Mouse (Mus musculus) liver, adult 2 months (tissue): Measurements from ENCODE around the gene Slc30a9. TPM values are rescaled to one million over a fixed set of nuclear protein-coding genes. Genes with fewer than 3 reads are reported as not detected.

ENCODE experiments used
- DNase-seq: peaks from one replicate; pipeline ENCODE4 v3.0.0-alpha.2; 2011; ENCODE audit warnings: low read depth, low spot score; ENCODE audit errors: extremely low read depth
- H3K27ac ChIP-seq: fragments of 200-500 bp; replicated peaks from 2 replicates; pipeline ENCODE4 v1.5.1; 2012; ENCODE audit warnings: low read depth, mild to moderate bottlenecking, control low read depth, inconsistent platforms, low read length; ENCODE audit not compliant: insufficient read depth
- H3K27me3 ChIP-seq: fragments of 200-500 bp; 2 replicates; pipeline ENCODE4 v1.6.1; 2012; ENCODE audit warnings: mild to moderate bottlenecking, moderate library complexity, low read length, inconsistent platforms; ENCODE audit not compliant: control insufficient read depth, insufficient read depth
- H3K36me3 ChIP-seq: fragments of 200-500 bp; 2 replicates; pipeline ENCODE4 v1.6.1; 2012; ENCODE audit warnings: low read length, inconsistent platforms; ENCODE audit not compliant: control insufficient read depth, insufficient read depth
- H3K4me1 ChIP-seq: fragments of 200-500 bp; 2 replicates; pipeline ENCODE4 v1.6.1; 2011; ENCODE audit warnings: low read length; ENCODE audit not compliant: control insufficient read depth, insufficient read depth
- H3K4me3 ChIP-seq: fragments of 200-500 bp; 2 replicates; pipeline ENCODE4 v1.5.1; 2011; ENCODE audit warnings: low read depth, mild to moderate bottlenecking, control low read depth, low read length, moderate library complexity; ENCODE audit not compliant: insufficient read depth
- H3K79me2 ChIP-seq: fragments of 200-500 bp; 2 replicates; pipeline ENCODE4 v1.6.1; 2012; ENCODE audit warnings: inconsistent platforms, mild to moderate bottlenecking, low read length, moderate library complexity; ENCODE audit not compliant: control insufficient read depth, insufficient read depth
- H3K9ac ChIP-seq: fragments of 200-500 bp; 2 replicates; pipeline ENCODE4 v1.6.1; 2012; ENCODE audit warnings: low read depth, mild to moderate bottlenecking, control low read depth, inconsistent platforms, low read length
- CTCF ChIP-seq: fragments of 200-500 bp; IDR thresholded peaks from 2 replicates; pipeline ENCODE4 v1.5.1; 2011; ENCODE audit warnings: low read depth, low read length, control low read depth
- POLR2A ChIP-seq: fragments of 200-500 bp; IDR thresholded peaks from 2 replicates; pipeline ENCODE4 v1.6.1; 2011; ENCODE audit warnings: low read length, control low read depth; ENCODE audit not compliant: insufficient read depth; ENCODE audit errors: extremely low read depth
- WGBS: fragments of 180-500 bp; shearing (Covaris S2); methylation state at CpG from one replicate; pipeline ENCODE4 v1.1.7; 2018; 5-methylcytosine and 5-hydroxymethylcytosine counted together
- polyA plus RNA-seq: library from polyadenylated mRNA; depleted of rRNA; stranded (reverse); fragments of >200 nt; gene quantifications from 2 replicates; pipeline ENCODE4 v1.2.3, GENCODE M21; 2012
- total RNA-seq: library from RNA; depleted of rRNA; stranded (reverse); fragments of >200 nt; gene quantifications from 2 replicates; pipeline ENCODE4 v1.2.3, GENCODE M21; 2014

Slc30a9 gene
- total and polyA plus RNA-seq, 2 experiments: 19.2 to 34.8 TPM

GRCm38 (mm10) chr5:67295682-67296081 is 11.1 kb upstream of the Slc30a9 start:
- WGBS: 80% methylated on average over 6 of the region's 6 CpGs
- peaks cover 22% of the 10 kb centered on the region for H3K4me1 ChIP-seq
- H3K9ac ChIP-seq: no peak overlapping the region
- no peak overlapping the region for H3K27ac ChIP-seq
- no peaks in the 10 kb centered on the region for H3K27me3 ChIP-seq
- H3K4me3 ChIP-seq: no peak overlapping the region
- peaks cover 18% of the 10 kb centered on the region for H3K36me3 ChIP-seq
- H3K79me2 ChIP-seq: no peaks in the 10 kb centered on the region
- TF ChIP-seq CTCF (no peak), POLR2A (no peak)
- DNase-seq: no peak

- H3K27me3 ChIP-seq: no peaks in the 10 kb centered on the region
- no peak overlapping the region for H3K4me3 ChIP-seq
- H3K36me3 ChIP-seq: peaks cover 14% of the 10 kb centered on the region
- H3K4me1 ChIP-seq: peaks cover 23% of the 10 kb centered on the region
- no peak for TF ChIP-seq CTCF
- TF ChIP-seq POLR2A: no peak
- peak overlapping the region; percentile 6; the same call in 1 of the 2 replicates for H3K27ac ChIP-seq
- WGBS: 80% methylated on average over 1 of the region's 1 CpGs
- DNase-seq: no peak
- H3K9ac ChIP-seq: no peak overlapping the region
- H3K79me2 ChIP-seq: no peaks in the 10 kb centered on the region
Observed at GRCm38 (mm10) chr5:67296171-67296570, 10.6 kb upstream of the Slc30a9 start.

- peak overlapping the region; percentile 54 for H3K27ac ChIP-seq
- no peaks in the 10 kb centered on the region for H3K79me2 ChIP-seq
- H3K36me3 ChIP-seq: peaks cover 11% of the 10 kb centered on the region
- H3K9ac ChIP-seq: no peak overlapping the region
- peaks cover 25% of the 10 kb centered on the region for H3K4me1 ChIP-seq
- TF ChIP-seq CTCF (no peak), POLR2A (no peak)
- no peak overlapping the region for H3K4me3 ChIP-seq
- 47% methylated on average over 5 of the region's 5 CpGs for WGBS
- peak; percentile 86 for DNase-seq
- H3K27me3 ChIP-seq: no peaks in the 10 kb centered on the region
Observed at GRCm38 (mm10) chr5:67297026-67297813, 9.5 kb upstream of the Slc30a9 start.

- Histone ChIP-seq H3K79me2 (no peaks in the 10 kb centered on the region), H3K27ac (peak overlapping the region; percentile 96; the same call in 1 of the 2 replicates), H3K4me1 (peaks cover 25% of the 10 kb centered on the region), H3K27me3 (no peaks in the 10 kb centered on the region), H3K36me3 (no peaks in the 10 kb centered on the region), H3K9ac (no peak overlapping the region), H3K4me3 (no peak overlapping the region)
- DNase-seq: peak; percentile 81
- TF ChIP-seq CTCF: no peak
- TF ChIP-seq POLR2A: no peak
- 40% methylated on average over 6 of the region's 6 CpGs for WGBS
Observed at GRCm38 (mm10) chr5:67299847-67300412, 6.8 kb upstream of the Slc30a9 start.

GRCm38 (mm10) chr5:67300926-67301597 is 5.7 kb upstream of the Slc30a9 start:
- 55% methylated on average over 8 of the region's 8 CpGs for WGBS
- Histone ChIP-seq H3K9ac (no peak overlapping the region), H3K79me2 (no peaks in the 10 kb centered on the region), H3K27ac (peak overlapping the region; percentile 96), H3K4me1 (peaks cover 26% of the 10 kb centered on the region), H3K36me3 (no peaks in the 10 kb centered on the region), H3K4me3 (no peak overlapping the region), H3K27me3 (no peaks in the 10 kb centered on the region)
- peak; percentile 88 for DNase-seq
- no peak for TF ChIP-seq POLR2A
- TF ChIP-seq CTCF: no peak
